Mouse (Mus musculus) heart, postnatal 14 days (tissue): ENCODE measurements around the gene AC131692.1. TPM values are rescaled to one million over a fixed set of nuclear protein-coding genes. Genes with fewer than 3 reads are reported as not detected.
A peak's percentile ranks its signal among the peaks of the same experiment; 100 is the strongest.

Experiments
- DNase-seq, 2 experiments: peaks; one replicate each; pipeline ENCODE4 v3.0.0; 2021 to 2022
- intact Hi-C: fragments of 180-260 bp; cut with DNase I; formaldehyde crosslinking; loops from one replicate; pipeline ENCODE4 v1.15.1; 2025
- total RNA-seq, 2 experiments: library from RNA; stranded (reverse); gene quantifications; 2 replicates each; pipeline ENCODE4 v1.2.3; 2021

AC131692.1 gene
- total RNA-seq, 2 experiments from 2014 or later, result not detected

GRCm38 (mm10) chr19:6067011-6067723, 27.1 kb upstream of the AC131692.1 start:
- DNase-seq, result peak; percentile 74 to 85
- intact Hi-C loops, result loop anchor here (10.0 kb wide), 1 partner anchor 268 kb away; the partner anchor contains the start of gene Men1

- peak; percentile 89 to 90 for DNase-seq
- intact Hi-C loops, result loop anchor here (10.0 kb wide), 1 partner anchor 267 kb away; the partner anchor contains the start of gene Men1
These were observed 26.3 kb upstream of the AC131692.1 start, which contains the start of gene Tm7sf2 for GRCm38 (mm10) chr19:6067724-6068415. Gene Tm7sf2, minus strand, starts transcription at chr19:6068373.

- intact Hi-C loops, result loop anchor here (10.0 kb wide), 1 partner anchor 266 kb away; the partner anchor contains the start of gene Men1
- no peak for DNase-seq
These were observed 25.3 kb upstream of the AC131692.1 start for GRCm38 (mm10) chr19:6068951-6069350.

GRCm38 (mm10) chr19:6069851-6070250, 24.4 kb upstream of the AC131692.1 start:
- intact Hi-C loops, result loop anchor here (10.0 kb wide), 1 partner anchor 265 kb away; the partner anchor contains the start of gene Men1
- no peak for DNase-seq

GRCm38 (mm10) chr19:6070571-6071250, 23.5 kb upstream of the AC131692.1 start:
- no peak for DNase-seq
- intact Hi-C loops, result no loop called here

GRCm38 (mm10) chr19:6071261-6071660, 23.0 kb upstream of the AC131692.1 start:
- no peak for DNase-seq
- intact Hi-C loops, result no loop called here

GRCm38 (mm10) chr19:6073889-6074288, 20.3 kb upstream of the AC131692.1 start:
- intact Hi-C loops, result no loop called here
- DNase-seq, result no peak

- intact Hi-C loops, result no loop called here
- peak; percentile 79 to 89 for DNase-seq
These were observed 17.4 kb upstream of the AC131692.1 start, which contains the start of gene Vps51 for GRCm38 (mm10) chr19:6076564-6077393. Gene Vps51, minus strand, starts transcription at chr19:6077231.

GRCm38 (mm10) chr19:6079983-6080480, 14.2 kb upstream of the AC131692.1 start, which contains the start of gene Tmem262:
Gene Tmem262, plus strand, starts transcription at chr19:6080033.
- no peak for DNase-seq
- intact Hi-C loops, result no loop called here

- intact Hi-C loops, result no loop called here
- DNase-seq, result no peak
These were observed 12.1 kb upstream of the AC131692.1 start, which contains the start of gene Gm28374 for GRCm38 (mm10) chr19:6082156-6082555. Gene Gm28374, minus strand, starts transcription at chr19:6082256.

- intact Hi-C loops, result loop anchor here (2.0 kb wide), 1 partner anchor 28 kb away; the partner anchor contains the start of genes Fau and Mrpl49
- DNase-seq, result peak; percentile 96 to 98
These were observed 9.6 kb upstream of the AC131692.1 start, which contains the start of the genes Zfpl1 and Cdca5 for GRCm38 (mm10) chr19:6084478-6085248. Gene Zfpl1, minus strand, starts transcription at chr19:6084956. Gene Cdca5, plus strand, starts transcription at chr19:6084983.

GRCm38 (mm10) chr19:6085417-6085879, 8.8 kb upstream of the AC131692.1 start:
- intact Hi-C loops, result loop anchor here (2.0 kb wide), 1 partner anchor 29 kb away; the partner anchor contains the start of genes Fau and Mrpl49
- peak; percentile 26 to 30 for DNase-seq

- intact Hi-C loops, result no loop called here
- no peak for DNase-seq
These were observed 5.4 kb upstream of the AC131692.1 start for GRCm38 (mm10) chr19:6088841-6089240.

- intact Hi-C loops, result no loop called here
- no peak for DNase-seq
These were observed 3.6 kb downstream of the AC131692.1 start for GRCm38 (mm10) chr19:6097847-6098246.

GRCm38 (mm10) chr19:6101186-6101585, 7.0 kb downstream of the AC131692.1 start:
- intact Hi-C loops, result no loop called here
- DNase-seq, result no peak

- intact Hi-C loops, result no loop called here
These were observed 8.1 kb downstream of the AC131692.1 start for GRCm38 (mm10) chr19:6102169-6102853.

GRCm38 (mm10) chr19:6104476-6104875, 10.3 kb downstream of the AC131692.1 start:
- no peak for DNase-seq
- intact Hi-C loops, result no loop called here

More at GRCm38 (mm10) chr19:6102169-6102853, 8.1 kb downstream of the AC131692.1 start:
- DNase-seq, result peak in 1 of 2 experiments; percentile 21

- intact Hi-C loops, result no loop called here
- DNase-seq, result no peak
These were observed 11.4 kb downstream of the AC131692.1 start, which contains the start of gene Naaladl1 for GRCm38 (mm10) chr19:6105586-6105985. Gene Naaladl1, plus strand, starts transcription at chr19:6105782.
